Mouse (Mus musculus): Measurements from ENCODE around the gene Nckap5. TPM values are rescaled to one million over a fixed set of nuclear protein-coding genes. Genes with fewer than 3 reads are reported as not detected.

Nckap5 gene
- total and polyA plus RNA-seq, 3 experiments, result not detected

- no peak overlapping the region for H3K4me2 ChIP-seq (ENCODE audit: insufficient read depth, low read depth, poor library complexity, severe bottlenecking)
- no peaks in the 10 kb centered on the region for H3K4me1 ChIP-seq (ENCODE audit: control insufficient read depth in 1 of 2, insufficient read depth in 2 of 2)
- peaks cover 67% of the 10 kb centered on the region for H3K9me3 ChIP-seq (replicated peaks; ENCODE audit: low read length)
- no peak overlapping the region for H3K9ac ChIP-seq (ENCODE audit: insufficient read depth, low read depth)
- TF ChIP-seq USF2 (conservative IDR thresholded peaks at IDR 0.05; ENCODE audit: low read depth, low read length) (no peak), JUND (conservative IDR thresholded peaks at IDR 0.05; ENCODE audit: low read depth, low read length) (no peak), NRF1 (IDR thresholded peaks at IDR 0.05; ENCODE audit: low read depth, low read length) (no peak), SIN3A (IDR thresholded peaks at IDR 0.05; ENCODE audit: low read length) (no peak), NELFE (IDR thresholded peaks at IDR 0.05; ENCODE audit: low read depth, low read length) (no peak)
- H3K4me3 ChIP-seq (replicated peaks in 1 of 3; ENCODE audit: low read depth in 2 of 3, low read length in 2 of 3, poor library complexity in 1 of 3), result no peak overlapping the region
- in situ Hi-C loops (cut with MboI; ENCODE audit: low pct_ligation_motif_present, low pct_unique_long_range_greater_than_20kb, low sequenced_read_pairs), result no loop called here
- no peak overlapping the region for H3K27ac ChIP-seq (ENCODE audit: insufficient read depth, low read depth)
- no peaks in the 10 kb centered on the region for H3K36me3 ChIP-seq (replicated peaks in 1 of 2; ENCODE audit: control insufficient read depth in 1 of 2, insufficient read depth in 1 of 2, low read length in 1 of 2)
- no peak for DNase-seq (ENCODE audit: extremely low read depth)
- H3K27me3 ChIP-seq (replicated peaks), result no peaks in the 10 kb centered on the region
- no peaks in the 10 kb centered on the region for H3K79me2 ChIP-seq (replicated peaks; ENCODE audit: control insufficient read depth, extremely low read depth, insufficient read depth, poor library complexity, severe bottlenecking)
- dilution Hi-C loops (cut with MboI; ENCODE audit: extremely low pct_ligation_motif_present, extremely low pct_unique_long_range_greater_than_20kb, low sequenced_read_pairs), result no loop called here
Observed at GRCm38 (mm10) chr1:126656246-126656645, 174.4 kb downstream of the Nckap5 start.

GRCm38 (mm10) chr1:126652085-126652484 is 178.5 kb downstream of the Nckap5 start:
- Histone ChIP-seq H3K27me3 (replicated peaks) (no peaks in the 10 kb centered on the region), H3K36me3 (replicated peaks in 1 of 2; ENCODE audit: control insufficient read depth in 1 of 2, insufficient read depth in 1 of 2, low read length in 1 of 2) (no peaks in the 10 kb centered on the region), H3K27ac (ENCODE audit: insufficient read depth, low read depth) (no peak overlapping the region), H3K4me1 (ENCODE audit: control insufficient read depth in 1 of 2, insufficient read depth in 2 of 2) (no peaks in the 10 kb centered on the region), H3K9me3 (replicated peaks; ENCODE audit: low read length) (peaks cover 63% of the 10 kb centered on the region), H3K79me2 (replicated peaks; ENCODE audit: control insufficient read depth, extremely low read depth, insufficient read depth, poor library complexity, severe bottlenecking) (no peaks in the 10 kb centered on the region), H3K9ac (ENCODE audit: insufficient read depth, low read depth) (no peak overlapping the region), H3K4me3 (replicated peaks in 1 of 3; ENCODE audit: low read depth in 2 of 3, low read length in 2 of 3, poor library complexity in 1 of 3) (no peak overlapping the region), H3K4me2 (ENCODE audit: insufficient read depth, low read depth, poor library complexity, severe bottlenecking) (no peak overlapping the region)
- dilution Hi-C loops (cut with MboI; ENCODE audit: extremely low pct_ligation_motif_present, extremely low pct_unique_long_range_greater_than_20kb, low sequenced_read_pairs), result no loop called here
- no peak for TF ChIP-seq USF1 (IDR thresholded peaks at IDR 0.05; ENCODE audit: low read depth, low read length)
- TF ChIP-seq BHLHE40 (IDR thresholded peaks at IDR 0.05; ENCODE audit: low read depth, low read length), result no peak
- no peak for TF ChIP-seq ZNF384 (IDR thresholded peaks at IDR 0.05; ENCODE audit: low read depth, low read length)
- no peak for TF ChIP-seq MAX (IDR thresholded peaks at IDR 0.05; ENCODE audit: low read length)
- no peak for TF ChIP-seq E2F4 (IDR thresholded peaks at IDR 0.05; ENCODE audit: insufficient replicate concordance, low read depth, low read length)
- no peak for TF ChIP-seq POLR2AphosphoS2 (IDR thresholded peaks at IDR 0.05; ENCODE audit: low read depth, low read length)
- TF ChIP-seq MAZ (IDR thresholded peaks at IDR 0.05; ENCODE audit: low read depth, low read length), result no peak
- no peak for TF ChIP-seq HCFC1 (IDR thresholded peaks at IDR 0.05; ENCODE audit: low read depth, low read length)
- no peak for DNase-seq (ENCODE audit: extremely low read depth)
- in situ Hi-C loops (cut with MboI; ENCODE audit: low pct_ligation_motif_present, low pct_unique_long_range_greater_than_20kb, low sequenced_read_pairs), result no loop called here

DNA sequence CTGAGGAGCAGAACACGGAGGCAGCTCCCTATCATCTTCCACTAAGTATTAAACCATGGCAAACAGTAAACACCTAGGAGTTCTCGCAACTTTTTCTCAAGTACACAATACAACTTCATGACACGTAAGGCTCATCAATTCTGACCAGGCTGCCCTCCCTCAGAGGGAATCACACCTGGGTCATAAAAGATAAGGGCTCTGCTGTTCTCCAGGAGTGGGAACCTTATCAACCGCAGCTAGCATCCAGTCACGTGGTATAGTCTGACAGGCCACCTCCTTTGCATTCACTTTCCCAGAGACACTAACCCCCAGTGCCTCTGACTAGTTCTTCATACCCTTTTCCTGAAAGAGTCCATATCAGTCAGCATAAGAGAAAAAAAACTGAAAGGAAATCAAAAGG is 179.8 kb downstream of the Nckap5 start:
- in situ Hi-C loops (cut with MboI; ENCODE audit: low pct_ligation_motif_present, low pct_unique_long_range_greater_than_20kb, low sequenced_read_pairs), result no loop called here
- Histone ChIP-seq H3K9me3 (replicated peaks; ENCODE audit: low read length) (peaks cover 59% of the 10 kb centered on the region), H3K4me2 (ENCODE audit: insufficient read depth, low read depth, poor library complexity, severe bottlenecking) (no peak overlapping the region), H3K27me3 (replicated peaks) (no peaks in the 10 kb centered on the region), H3K79me2 (replicated peaks; ENCODE audit: control insufficient read depth, extremely low read depth, insufficient read depth, poor library complexity, severe bottlenecking) (no peaks in the 10 kb centered on the region), H3K36me3 (replicated peaks in 1 of 2; ENCODE audit: control insufficient read depth in 1 of 2, insufficient read depth in 1 of 2, low read length in 1 of 2) (no peaks in the 10 kb centered on the region), H3K4me3 (replicated peaks in 1 of 3; ENCODE audit: low read depth in 2 of 3, low read length in 2 of 3, poor library complexity in 1 of 3) (no peak overlapping the region), H3K27ac (ENCODE audit: insufficient read depth, low read depth) (no peak overlapping the region), H3K9ac (ENCODE audit: insufficient read depth, low read depth) (no peak overlapping the region), H3K4me1 (ENCODE audit: control insufficient read depth in 1 of 2, insufficient read depth in 2 of 2) (no peaks in the 10 kb centered on the region)
- dilution Hi-C loops (cut with MboI; ENCODE audit: extremely low pct_ligation_motif_present, extremely low pct_unique_long_range_greater_than_20kb, low sequenced_read_pairs), result no loop called here
- DNase-seq (ENCODE audit: extremely low read depth), result no peak
- no peak for TF ChIP-seq E2F4 (IDR thresholded peaks at IDR 0.05; ENCODE audit: insufficient replicate concordance, low read depth, low read length)
- no peak for TF ChIP-seq BHLHE40 (IDR thresholded peaks at IDR 0.05; ENCODE audit: low read depth, low read length)
- TF ChIP-seq IRF4 (IDR thresholded peaks at IDR 0.05; ENCODE audit: low read depth, low read length), result no peak
